Mouse (Mus musculus) macrophage (primary cell): Measurements from ENCODE around the gene Rad54l2. TPM values are rescaled to one million over a fixed set of nuclear protein-coding genes. Genes with fewer than 3 reads are reported as not detected.

Experiments used
- H3K27ac ChIP-seq: fragments of 350-480 bp; formaldehyde crosslinking; 2 replicates; pipeline ENCODE4 v1.9.0; 2021
- H3K36me3 ChIP-seq: fragments of 350-480 bp; formaldehyde crosslinking; 2 replicates; pipeline ENCODE4 v1.9.0; 2021; ENCODE audit errors: inconsistent target
- H3K4me3 ChIP-seq: fragments of 350-480 bp; formaldehyde crosslinking; 2 replicates; pipeline ENCODE4 v1.9.0; 2021; ENCODE audit errors: inconsistent target
- H3K79me2 ChIP-seq: fragments of 350-480 bp; formaldehyde crosslinking; 2 replicates; pipeline ENCODE4 v1.9.0; 2021; ENCODE audit errors: inconsistent target
- WGBS: methylation state at CpG from one replicate; pipeline ENCODE4 v1.1.7; 2026; ENCODE audit warnings: inconsistent platforms; ENCODE audit not compliant: missing documents; 5-methylcytosine and 5-hydroxymethylcytosine counted together
- polyA plus RNA-seq: library from polyadenylated mRNA; stranded (reverse); fragments of 250-400 nt; gene quantifications from 3 replicates; pipeline ENCODE4 v1.2.4, GENCODE M21; 2018; ENCODE audit warnings: inconsistent platforms

The Rad54l2 gene
- polyA plus RNA-seq, 1 experiment from 2014 or later, result 7.9 TPM

GRCm38 (mm10) chr9:106645684-106646271, 143.2 kb downstream of the Rad54l2 start:
- Histone ChIP-seq H3K79me2 (no peaks in the 10 kb centered on the region), H3K36me3 (no peaks in the 10 kb centered on the region), H3K4me3 (no peak overlapping the region), H3K27ac (no peak overlapping the region)
- WGBS, result 79% methylated on average over 8 of the region's 9 CpGs

- Histone ChIP-seq H3K79me2 (no peaks in the 10 kb centered on the region), H3K4me3 (no peak overlapping the region), H3K27ac (no peak overlapping the region), H3K36me3 (no peaks in the 10 kb centered on the region)
- WGBS, result 71% methylated on average over 6 of the region's 6 CpGs
Observed at GRCm38 (mm10) chr9:106643787-106644186, 145.2 kb downstream of the Rad54l2 start.

GRCm38 (mm10) chr9:106643128-106643527, 145.9 kb downstream of the Rad54l2 start:
- H3K36me3 ChIP-seq, result no peaks in the 10 kb centered on the region
- no peaks in the 10 kb centered on the region for H3K79me2 ChIP-seq
- H3K27ac ChIP-seq, result no peak overlapping the region
- WGBS, result 31% methylated on average over 7 of the region's 7 CpGs
- H3K4me3 ChIP-seq, result no peak overlapping the region

- no peak overlapping the region for H3K4me3 ChIP-seq
- 48% methylated on average over 5 of the region's 5 CpGs for WGBS
- H3K27ac ChIP-seq, result no peak overlapping the region
- H3K36me3 ChIP-seq, result no peaks in the 10 kb centered on the region
- H3K79me2 ChIP-seq, result no peaks in the 10 kb centered on the region
Observed at GRCm38 (mm10) chr9:106641346-106641745, 147.6 kb downstream of the Rad54l2 start.

GRCm38 (mm10) chr9:106638154-106638553, 150.8 kb downstream of the Rad54l2 start:
- Histone ChIP-seq H3K36me3 (no peaks in the 10 kb centered on the region), H3K4me3 (no peak overlapping the region), H3K27ac (no peak overlapping the region), H3K79me2 (no peaks in the 10 kb centered on the region)
- WGBS, result 86% methylated on average over 8 of the region's 8 CpGs

Other genes with a start within 250 kb of the Rad54l2 start
- not detected in 3 replicates for gene Iqcf3, start 227.6 kb downstream of the Rad54l2 start, polyA plus RNA-seq
- gene Iqcf4, start 218.2 kb downstream of the Rad54l2 start, polyA plus RNA-seq, result not detected in 3 replicates
- not detected in 3 replicates for gene Iqcf6, start 162.6 kb downstream of the Rad54l2 start, polyA plus RNA-seq
- not detected in 3 replicates for gene Grm2, start 133.1 kb downstream of the Rad54l2 start, polyA plus RNA-seq
- gene Tex264, start 103.3 kb downstream of the Rad54l2 start, polyA plus RNA-seq, result 89.8 to 109 TPM (median 91.7 TPM) in 3 replicates
- gene Dcaf1, start 32.7 kb upstream of the Rad54l2 start, polyA plus RNA-seq, result 5.4 to 7.9 TPM (median 7.7 TPM) in 3 replicates
- gene Rbm15b, start 98.2 kb upstream of the Rad54l2 start, polyA plus RNA-seq, result 7.7 to 8.1 TPM (median 7.8 TPM) in 3 replicates
- 146 to 286 TPM (median 195 TPM) in 3 replicates for gene Manf, start 102.8 kb upstream of the Rad54l2 start, polyA plus RNA-seq